Mouse (Mus musculus): ENCODE measurements around the gene Kansl1. TPM values are rescaled to one million over a fixed set of nuclear protein-coding genes. Genes with fewer than 3 reads are reported as not detected.
"Not testable (repeated sequence)": the region's sequence is repeated elsewhere in the genome, so short reads cannot be mapped to it uniquely, and the experiment has no call there.

Kansl1 gene
- total RNA-seq (2015) = 50.8 and 51.7 TPM in 2 replicates
- 27.5 and 33.3 TPM in 2 replicates for total RNA-seq (2017)

DNA sequence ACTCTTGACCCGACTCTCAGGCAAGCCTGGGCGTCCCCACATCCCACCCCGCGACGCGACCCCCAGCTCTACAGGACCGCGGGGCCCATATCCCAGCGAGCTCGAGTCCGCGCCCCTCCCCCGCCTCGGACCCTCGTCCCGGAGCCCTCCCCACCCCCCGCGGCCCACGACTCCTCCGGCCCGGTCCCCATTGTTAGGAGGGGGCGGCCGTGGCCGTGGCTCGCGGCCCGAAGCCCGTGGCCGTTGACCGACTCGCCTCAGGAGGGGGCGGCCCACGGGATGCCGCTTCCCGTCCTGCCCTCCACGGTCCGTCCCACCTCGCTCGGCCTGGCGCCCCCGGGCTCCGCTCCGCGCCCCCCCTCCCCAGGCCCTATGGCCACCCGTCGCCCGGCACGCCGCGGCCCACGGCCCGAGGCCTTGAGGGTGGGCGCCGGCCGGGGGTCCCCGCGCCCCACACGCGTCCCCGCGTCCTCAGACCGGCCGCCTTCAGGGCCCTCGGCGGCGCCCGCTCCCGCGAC is at the start of gene Kansl1:
TSS of gene Kansl1 (minus strand) at position 111 of the 518 bp plus-strand sequence.
- ATAC-seq (ENCODE audit: poor library complexity, severe bottlenecking) = peak; percentile 62

DNA sequence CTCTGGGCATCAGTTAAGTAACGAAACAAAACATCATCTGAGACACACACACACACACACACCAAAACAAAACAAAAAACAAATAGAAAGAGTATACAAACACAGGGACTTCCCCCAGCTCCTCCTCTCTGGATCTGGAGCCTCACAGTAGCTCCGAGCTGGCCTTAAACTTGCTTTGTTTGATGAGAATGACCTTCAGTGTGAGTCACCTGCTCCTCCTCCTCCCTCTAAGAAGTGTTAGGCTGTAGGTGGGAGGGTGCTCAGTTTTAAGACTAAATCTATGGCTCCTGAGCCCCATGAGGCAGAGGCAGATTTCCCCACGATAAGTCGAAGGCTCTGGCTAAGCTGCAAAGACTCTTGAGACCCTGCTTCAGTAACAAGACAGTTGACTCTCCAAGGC is 43.8 kb upstream of the Kansl1 start:
- ATAC-seq (ENCODE audit: poor library complexity, severe bottlenecking) = no peak

DNA sequence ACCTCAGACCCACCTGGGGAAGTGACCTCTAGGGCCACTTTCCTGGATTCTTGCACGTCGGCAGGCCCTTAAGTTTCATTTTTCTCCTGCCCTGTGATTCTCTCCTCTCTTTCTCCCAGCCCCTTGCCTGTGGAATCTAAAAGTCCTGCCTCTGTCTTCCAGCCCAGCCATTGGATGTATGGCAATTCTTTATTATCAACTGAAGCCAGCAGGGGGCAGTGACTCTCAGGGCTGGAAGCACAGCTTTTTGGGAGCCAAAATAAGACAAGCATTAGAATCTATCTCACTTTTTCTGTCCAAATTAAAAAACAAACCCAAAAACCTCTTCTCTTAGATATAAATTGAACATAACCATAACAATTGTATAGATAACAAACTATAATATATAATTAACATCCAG is 41.9 kb upstream of the Kansl1 start:
- ATAC-seq (ENCODE audit: poor library complexity, severe bottlenecking) = peak; percentile 43; the same call in 1 of the 2 replicates

DNA sequence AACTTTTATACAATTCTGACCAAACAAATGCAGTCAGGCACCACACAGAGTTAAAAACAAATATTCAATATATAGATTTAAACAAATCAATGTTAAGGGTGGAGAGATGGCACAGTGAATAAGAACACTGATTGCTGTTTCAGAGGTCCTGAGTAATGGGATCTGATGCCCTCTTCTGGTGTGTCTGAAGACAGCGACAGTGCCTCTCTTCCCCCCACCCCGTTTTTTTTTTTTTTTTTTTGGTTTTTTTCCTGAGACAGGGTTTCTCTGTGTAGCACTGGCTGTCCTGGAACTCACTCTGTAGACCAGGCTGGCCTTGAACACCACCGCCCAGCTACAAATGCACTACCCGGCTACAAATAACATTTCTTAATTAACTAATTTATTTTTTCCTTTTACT is 39.8 kb upstream of the Kansl1 start:
- no peak for ATAC-seq (ENCODE audit: poor library complexity, severe bottlenecking)

GRCm38 (mm10) chr11:104488292-104488691 is 19.6 kb upstream of the Kansl1 start:
- ATAC-seq (ENCODE audit: poor library complexity, severe bottlenecking) = no peak

DNA sequence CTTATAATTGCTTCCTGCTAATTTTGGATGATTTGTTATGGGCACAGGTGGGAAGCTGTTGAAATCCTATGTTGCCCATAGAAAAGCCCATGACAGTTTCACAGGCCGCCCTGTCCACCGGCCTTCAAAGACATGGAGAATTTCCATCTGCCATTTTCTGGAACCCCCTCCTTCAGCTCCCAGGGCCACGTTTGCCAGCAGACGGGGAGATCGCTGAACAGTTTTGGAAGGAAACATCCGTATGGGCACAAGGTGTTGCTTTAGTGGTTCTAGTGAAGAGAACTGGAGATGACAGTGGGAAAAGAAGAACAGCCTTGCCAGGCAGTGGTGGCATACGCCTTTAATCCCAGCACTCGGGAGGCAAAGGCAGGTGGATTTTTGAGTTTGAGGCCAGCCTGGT is 13.3 kb upstream of the Kansl1 start:
- no peak for ATAC-seq (ENCODE audit: poor library complexity, severe bottlenecking)

DNA sequence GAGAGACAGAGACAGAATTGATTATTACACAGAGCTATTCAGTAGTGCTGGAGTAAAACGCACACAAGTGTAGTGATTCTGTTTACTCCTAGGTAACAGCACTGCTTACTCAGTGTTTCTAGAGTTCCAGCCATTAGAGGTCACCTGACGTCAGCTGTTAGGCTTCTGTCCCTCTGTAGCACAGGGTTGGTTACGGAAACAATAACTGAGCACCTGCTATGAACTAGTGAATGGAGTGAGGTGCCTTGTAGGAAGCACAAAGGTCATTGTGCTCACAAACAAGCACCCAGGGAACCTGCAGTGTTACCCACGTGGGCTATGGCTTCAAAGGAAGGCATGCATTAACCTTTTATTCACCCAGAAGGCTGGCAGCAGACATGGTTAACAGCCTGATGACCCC is 10.8 kb upstream of the Kansl1 start:
- no peak for ATAC-seq (ENCODE audit: poor library complexity, severe bottlenecking)

- peak; percentile 99 for ATAC-seq (ENCODE audit: poor library complexity, severe bottlenecking)
Measured at GRCm38 (mm10) chr11:104469371-104469835, 742 bp upstream of the Kansl1 start.

- no peak for ATAC-seq (ENCODE audit: poor library complexity, severe bottlenecking)
Measured at GRCm38 (mm10) chr11:104467698-104468097, 963 bp downstream of the Kansl1 start.

DNA sequence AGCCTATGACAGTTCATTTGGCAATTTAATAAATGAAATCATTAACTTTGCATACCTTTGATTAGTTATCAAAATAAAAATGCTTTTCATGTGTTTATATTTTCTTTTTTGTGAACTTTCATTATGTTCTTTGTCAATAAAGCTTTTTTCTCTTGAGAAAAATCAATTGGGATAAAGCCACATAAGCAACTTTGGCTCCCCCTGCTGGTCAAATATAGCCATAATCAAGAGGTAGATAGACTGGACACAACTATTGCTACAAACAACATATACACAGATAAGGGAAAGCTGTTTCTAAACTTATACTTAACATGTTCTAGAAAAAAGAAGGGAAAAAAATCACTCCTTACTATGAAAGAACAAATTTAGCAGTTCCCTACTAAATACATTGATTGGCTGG is 7.1 kb downstream of the Kansl1 start:
- ATAC-seq (ENCODE audit: poor library complexity, severe bottlenecking) = peak; percentile 82

DNA sequence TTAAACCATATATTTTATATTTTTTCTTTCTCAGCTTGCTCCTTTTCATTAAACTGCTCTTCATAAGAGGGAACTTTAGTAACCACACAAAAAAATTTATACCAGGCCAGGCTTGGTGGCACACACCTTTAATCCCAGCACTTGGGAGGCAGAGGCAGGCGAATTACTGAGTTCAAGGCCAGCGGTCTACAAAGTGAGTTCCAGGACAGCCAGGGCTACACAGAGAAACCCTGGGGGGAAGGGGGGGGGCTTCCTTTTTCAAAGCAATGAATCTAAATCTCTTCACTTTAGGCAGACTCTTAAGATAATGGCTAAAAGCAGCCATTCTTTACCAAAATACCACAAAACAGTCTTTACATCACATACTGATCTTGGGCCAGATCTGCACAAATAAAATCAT is 9.0 kb downstream of the Kansl1 start:
- ATAC-seq (ENCODE audit: poor library complexity, severe bottlenecking) = no peak

DNA sequence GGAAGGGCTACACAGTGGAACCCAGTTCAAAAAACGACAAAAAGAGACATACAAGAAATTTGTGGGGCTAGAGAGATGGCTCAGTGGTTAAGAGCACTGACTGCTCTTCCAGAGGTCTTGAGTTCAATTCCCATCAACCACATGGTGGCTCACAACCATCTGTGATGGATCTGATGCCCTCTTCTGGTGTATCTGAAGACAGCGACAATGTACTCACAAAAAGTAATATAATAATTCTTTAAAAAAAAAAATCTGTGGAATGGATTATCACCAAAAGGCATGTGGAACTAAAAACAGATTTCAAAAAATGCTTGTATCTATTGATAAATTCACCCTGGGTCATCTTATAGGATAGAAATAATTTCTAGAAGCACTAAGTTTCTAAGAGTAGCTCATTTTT is 10.2 kb downstream of the Kansl1 start:
- ATAC-seq (ENCODE audit: poor library complexity, severe bottlenecking) = no peak

DNA sequence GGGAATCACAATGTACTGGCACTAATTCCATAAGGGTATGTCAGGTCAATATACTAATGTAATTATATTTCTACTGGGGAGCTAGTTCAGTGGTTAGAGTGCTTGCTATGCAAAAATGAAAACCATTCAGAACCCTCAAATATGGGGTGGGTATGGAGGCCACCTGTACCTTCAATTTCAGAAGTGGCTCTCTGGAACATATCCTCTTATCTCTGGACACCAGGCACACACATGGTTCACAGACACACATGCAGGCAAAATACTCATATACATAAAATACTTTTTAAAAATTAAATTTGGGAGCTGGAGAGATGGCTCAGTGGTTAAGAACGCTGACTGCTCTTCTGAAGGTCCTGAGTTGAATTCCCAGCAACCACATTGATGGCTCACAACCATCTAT is 16.0 kb downstream of the Kansl1 start:
- no peak for ATAC-seq (ENCODE audit: poor library complexity, severe bottlenecking)

DNA sequence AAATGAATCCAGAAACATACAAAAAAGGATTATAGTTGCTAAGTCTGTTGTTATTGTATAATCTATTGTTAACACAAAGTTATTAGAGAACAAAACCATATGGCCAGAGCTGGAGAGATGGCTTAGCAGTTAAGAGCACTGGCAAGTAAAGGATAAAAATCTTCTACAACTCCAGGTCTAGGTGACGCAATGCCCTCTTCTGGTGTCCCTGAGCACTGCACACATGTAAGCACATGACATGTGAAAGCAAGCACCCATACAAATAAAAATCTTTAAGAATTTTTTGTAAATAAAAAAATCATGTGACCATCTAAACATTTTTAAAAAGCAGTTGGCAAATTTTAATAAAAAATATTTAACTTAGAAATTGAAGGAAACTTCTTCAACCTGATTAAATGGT is 17.4 kb downstream of the Kansl1 start:
- peak; percentile 71 for ATAC-seq (ENCODE audit: poor library complexity, severe bottlenecking)

DNA sequence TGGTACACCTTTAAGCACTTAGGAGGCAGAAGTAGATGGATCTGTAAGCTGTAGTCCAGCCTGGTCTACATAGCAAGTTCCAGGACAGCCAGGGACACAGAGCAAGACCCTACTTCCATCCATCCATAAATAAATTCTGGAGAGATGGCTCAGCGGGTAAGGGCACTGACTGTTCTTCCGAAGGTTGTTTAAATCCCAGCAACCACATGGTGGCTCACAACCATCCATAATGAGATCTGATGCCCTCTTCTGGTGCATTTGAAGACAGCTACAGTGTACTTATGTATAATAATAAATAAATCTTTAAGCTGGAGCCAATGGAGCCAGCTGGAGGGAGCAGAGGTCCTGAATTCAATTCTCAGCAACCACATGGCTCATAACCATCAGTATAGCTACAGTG is 20.2 kb downstream of the Kansl1 start:
- ATAC-seq (ENCODE audit: poor library complexity, severe bottlenecking) = not testable (repeated sequence)

GRCm38 (mm10) chr11:104445538-104445937 is 23.1 kb downstream of the Kansl1 start:
- no peak for ATAC-seq (ENCODE audit: poor library complexity, severe bottlenecking)

DNA sequence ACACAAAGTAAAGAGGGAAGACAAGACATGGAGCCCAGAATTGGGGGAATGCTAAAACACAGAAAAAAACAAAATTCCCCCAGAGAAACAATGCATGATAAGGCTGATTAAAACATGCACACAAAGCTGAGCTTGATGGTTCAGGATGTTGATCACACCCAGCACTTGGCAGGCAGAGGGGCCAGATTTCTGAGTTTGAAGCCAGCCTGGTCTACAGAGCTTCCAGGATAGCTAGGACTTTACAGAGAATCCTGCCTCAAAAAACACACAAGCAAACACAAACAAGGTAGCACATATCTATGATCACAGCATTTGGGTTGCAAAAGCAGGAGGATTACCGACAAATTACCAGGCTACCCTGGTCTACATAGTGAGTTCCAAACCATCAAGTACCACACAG is 23.6 kb downstream of the Kansl1 start:
- ATAC-seq (ENCODE audit: poor library complexity, severe bottlenecking) = no peak

- ATAC-seq (ENCODE audit: poor library complexity, severe bottlenecking) = no peak
Measured at GRCm38 (mm10) chr11:104443359-104443758, 25.3 kb downstream of the Kansl1 start.

GRCm38 (mm10) chr11:104442333-104443136 is 26.1 kb downstream of the Kansl1 start:
- ATAC-seq (ENCODE audit: poor library complexity, severe bottlenecking) = peak; percentile 78

- peak; percentile 32 for ATAC-seq (ENCODE audit: poor library complexity, severe bottlenecking)
Measured at GRCm38 (mm10) chr11:104441475-104442332, 27.0 kb downstream of the Kansl1 start.
